Mouse (Mus musculus): Measurements from ENCODE around the gene Rbfox3. TPM values are rescaled to one million over a fixed set of nuclear protein-coding genes. Genes with fewer than 3 reads are reported as not detected.

The Rbfox3 gene
- polyA plus RNA-seq, 1 experiment from 2014 or later: 0.69 TPM

DNA sequence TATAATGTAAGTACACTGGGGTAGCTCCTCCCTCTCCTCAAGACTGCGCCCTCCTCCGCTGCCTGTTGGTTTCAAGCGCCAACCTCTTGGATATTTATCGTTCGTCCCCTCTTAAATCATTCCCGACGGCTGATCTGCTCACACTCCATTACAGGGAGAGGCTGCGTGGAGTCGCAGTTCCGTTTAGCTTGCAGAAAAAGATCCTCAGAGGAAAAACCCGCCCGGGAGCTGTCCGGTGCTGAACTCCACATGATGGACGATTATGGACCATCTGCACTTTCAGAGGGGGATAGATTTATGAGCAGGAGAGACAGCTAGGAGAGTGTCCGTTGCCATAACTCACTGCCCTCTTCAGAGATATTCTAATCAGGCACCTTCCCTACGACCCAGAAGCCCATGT is 226.0 kb downstream of the Rbfox3 start:
- 13% methylated on average over 16 of the region's 16 CpGs for WGBS (ENCODE audit: insufficient replicate concordance)
- Histone ChIP-seq H3K4me2 (no peak overlapping the region), H3K27ac (ENCODE audit: low read depth, low read length) (no peak overlapping the region), H3K9me3 (replicated peaks; ENCODE audit: control insufficient read depth, low read length) (no peaks in the 10 kb centered on the region), H3K9ac (ENCODE audit: low read depth, low read length) (no peak overlapping the region), H3K27me3 (ENCODE audit: control insufficient read depth, insufficient read depth, low read length) (peaks cover 12% of the 10 kb centered on the region), H3K36me3 (ENCODE audit: control insufficient read depth, insufficient read depth, low read length) (no peaks in the 10 kb centered on the region), H3K4me3 (ENCODE audit: low read depth, low read length) (no peak overlapping the region), H3K4me1 (ENCODE audit: control insufficient read depth, insufficient read depth, low read length) (no peaks in the 10 kb centered on the region)
- ATAC-seq (replicated peaks; ENCODE audit: insufficient number of reproducible peaks, low FRiP score, low TSS enrichment): no peak

DNA sequence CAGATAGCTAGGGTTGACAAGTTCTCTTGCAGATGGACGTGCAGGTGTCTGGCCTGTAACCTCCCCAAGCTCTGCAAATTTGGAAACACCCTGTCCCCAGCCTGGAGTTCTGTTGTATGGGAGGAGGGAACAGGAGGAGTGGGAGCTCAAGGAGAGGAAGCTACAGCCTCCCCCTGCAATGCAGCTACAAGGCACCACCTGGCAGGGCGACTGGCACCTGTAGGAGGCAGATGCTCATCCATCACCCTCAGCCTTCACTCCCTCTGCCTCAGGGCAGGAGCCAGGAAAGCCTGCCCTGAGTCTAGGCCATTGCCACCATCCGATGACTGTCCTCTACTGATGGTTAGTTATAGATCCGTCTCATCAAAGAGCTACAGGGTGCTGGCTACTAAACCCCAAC is 226.7 kb downstream of the Rbfox3 start:
- Histone ChIP-seq H3K27me3 (ENCODE audit: control insufficient read depth, insufficient read depth, low read length) (peaks cover 12% of the 10 kb centered on the region; the same call in 1 of the 2 replicates), H3K9ac (ENCODE audit: low read depth, low read length) (no peak overlapping the region), H3K27ac (ENCODE audit: low read depth, low read length) (no peak overlapping the region), H3K4me2 (no peak overlapping the region), H3K4me3 (ENCODE audit: low read depth, low read length) (no peak overlapping the region), H3K36me3 (ENCODE audit: control insufficient read depth, insufficient read depth, low read length) (no peaks in the 10 kb centered on the region), H3K9me3 (replicated peaks; ENCODE audit: control insufficient read depth, low read length) (no peaks in the 10 kb centered on the region), H3K4me1 (ENCODE audit: control insufficient read depth, insufficient read depth, low read length) (no peaks in the 10 kb centered on the region)
- no peak for ATAC-seq (replicated peaks; ENCODE audit: insufficient number of reproducible peaks, low FRiP score, low TSS enrichment)
- WGBS (ENCODE audit: insufficient replicate concordance): 63% methylated on average over 4 of the region's 4 CpGs

DNA sequence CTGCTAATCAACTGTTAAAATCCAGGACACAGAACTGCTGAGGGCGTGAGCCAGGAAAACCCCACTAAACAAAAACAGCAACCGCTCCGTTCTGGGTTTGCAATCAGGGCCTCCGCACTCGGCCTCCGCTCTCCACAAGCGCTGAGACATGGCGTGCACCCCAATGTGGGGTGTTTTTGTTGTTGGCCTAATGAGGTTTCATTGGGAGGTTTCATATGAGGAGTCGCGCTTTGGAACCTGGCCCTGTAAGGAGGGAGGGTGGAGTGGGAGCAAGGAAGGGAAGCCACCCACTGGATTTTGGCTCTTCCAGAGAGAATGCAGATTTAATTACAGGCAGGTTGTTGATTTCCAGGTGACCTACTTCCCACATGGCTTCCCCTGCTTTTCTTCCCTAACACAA is 230.7 kb downstream of the Rbfox3 start:
- no peak overlapping the region for H3K9ac ChIP-seq (ENCODE audit: low read depth, low read length)
- no peaks in the 10 kb centered on the region for H3K9me3 ChIP-seq (replicated peaks; ENCODE audit: control insufficient read depth, low read length)
- H3K27me3 ChIP-seq (ENCODE audit: control insufficient read depth, insufficient read depth, low read length): peaks cover 29% of the 10 kb centered on the region
- no peak for ATAC-seq (replicated peaks; ENCODE audit: insufficient number of reproducible peaks, low FRiP score, low TSS enrichment)
- no peaks in the 10 kb centered on the region for H3K36me3 ChIP-seq (ENCODE audit: control insufficient read depth, insufficient read depth, low read length)
- H3K27ac ChIP-seq (ENCODE audit: low read depth, low read length): no peak overlapping the region
- WGBS (ENCODE audit: insufficient replicate concordance): 77% methylated on average over 10 of the region's 10 CpGs
- H3K4me3 ChIP-seq (ENCODE audit: low read depth, low read length): no peak overlapping the region
- H3K4me2 ChIP-seq: no peak overlapping the region
- no peaks in the 10 kb centered on the region for H3K4me1 ChIP-seq (ENCODE audit: control insufficient read depth, insufficient read depth, low read length)

DNA sequence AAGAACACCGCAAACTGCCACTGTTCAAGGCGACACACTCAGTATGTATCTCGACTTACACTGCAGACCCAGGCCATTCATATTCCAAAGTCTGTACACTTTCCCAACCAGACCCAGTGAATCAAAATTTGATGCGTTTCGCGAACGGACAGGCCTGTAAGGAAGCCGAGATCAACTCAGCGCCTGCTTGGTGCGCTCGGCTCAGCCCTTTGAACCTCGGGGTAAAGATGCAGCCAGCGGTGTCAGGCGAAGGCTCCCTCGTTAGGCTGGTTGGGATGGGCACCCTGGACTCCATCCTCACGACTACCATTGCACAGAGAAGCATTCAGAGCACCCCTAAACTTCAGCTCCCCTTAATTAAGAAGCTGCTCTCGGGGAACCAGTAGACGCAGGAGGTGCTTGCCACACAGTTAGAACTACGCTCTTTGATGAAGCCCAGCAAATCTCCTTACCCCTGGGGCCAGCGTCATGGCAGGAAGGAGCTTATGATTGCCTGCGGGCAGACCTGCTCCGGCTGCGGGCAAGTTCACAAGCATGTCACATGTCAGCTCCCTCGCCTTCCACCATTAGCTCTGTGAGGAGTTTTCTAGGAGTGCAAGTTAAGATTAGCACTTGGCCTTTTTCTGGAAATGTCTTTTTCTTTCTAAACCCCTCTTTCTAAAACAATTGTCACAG is 231.5 kb downstream of the Rbfox3 start:
- peaks cover 24% of the 10 kb centered on the region for H3K27me3 ChIP-seq (ENCODE audit: control insufficient read depth, insufficient read depth, low read length)
- ATAC-seq (replicated peaks; ENCODE audit: insufficient number of reproducible peaks, low FRiP score, low TSS enrichment): no peak
- H3K36me3 ChIP-seq (ENCODE audit: control insufficient read depth, insufficient read depth, low read length): no peaks in the 10 kb centered on the region
- 72% methylated on average over 24 of the region's 24 CpGs for WGBS (ENCODE audit: insufficient replicate concordance)
- no peak overlapping the region for H3K27ac ChIP-seq (ENCODE audit: low read depth, low read length)
- H3K4me2 ChIP-seq: no peak overlapping the region
- H3K9ac ChIP-seq (ENCODE audit: low read depth, low read length): no peak overlapping the region
- no peaks in the 10 kb centered on the region for H3K9me3 ChIP-seq (replicated peaks; ENCODE audit: control insufficient read depth, low read length)
- no peak overlapping the region for H3K4me3 ChIP-seq (ENCODE audit: low read depth, low read length)
- no peaks in the 10 kb centered on the region for H3K4me1 ChIP-seq (ENCODE audit: control insufficient read depth, insufficient read depth, low read length)

DNA sequence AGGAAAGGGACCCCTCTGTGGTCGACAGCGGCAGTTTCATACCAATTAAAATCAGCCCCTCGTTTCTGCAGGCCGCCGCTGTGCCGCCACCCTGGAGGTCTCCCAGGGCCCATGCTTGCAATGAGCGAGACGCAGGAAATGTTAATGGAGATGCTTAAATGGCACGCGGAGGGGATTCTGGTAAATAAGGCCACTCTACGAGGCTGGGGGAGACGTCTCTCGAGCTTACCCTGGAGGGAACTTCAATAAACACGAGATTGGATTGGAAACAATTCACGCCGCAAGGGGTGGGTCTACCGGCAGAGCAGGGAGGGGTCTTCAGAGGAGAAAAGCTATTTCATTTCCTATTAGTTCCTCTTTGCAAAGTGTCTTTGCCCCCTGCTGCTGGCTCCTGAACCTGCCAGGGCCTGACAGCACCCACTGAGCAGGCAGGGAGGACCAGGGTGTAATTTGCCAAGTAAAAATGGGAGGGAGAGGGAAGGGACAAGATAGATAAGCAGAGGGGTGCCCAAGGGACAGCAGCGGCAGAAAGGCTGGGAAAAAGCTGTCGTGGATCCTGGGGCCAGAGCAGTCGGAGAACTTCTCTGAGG is 232.8 kb downstream of the Rbfox3 start:
- Histone ChIP-seq H3K9ac (ENCODE audit: low read depth, low read length) (no peak overlapping the region), H3K36me3 (ENCODE audit: control insufficient read depth, insufficient read depth, low read length) (no peaks in the 10 kb centered on the region), H3K9me3 (replicated peaks; ENCODE audit: control insufficient read depth, low read length) (no peaks in the 10 kb centered on the region), H3K27me3 (ENCODE audit: control insufficient read depth, insufficient read depth, low read length) (peaks cover 25% of the 10 kb centered on the region), H3K4me2 (no peak overlapping the region), H3K4me3 (ENCODE audit: low read depth, low read length) (no peak overlapping the region), H3K4me1 (ENCODE audit: control insufficient read depth, insufficient read depth, low read length) (no peaks in the 10 kb centered on the region), H3K27ac (ENCODE audit: low read depth, low read length) (no peak overlapping the region)
- 27% methylated on average over 20 of the region's 20 CpGs for WGBS (ENCODE audit: insufficient replicate concordance)
- no peak for ATAC-seq (replicated peaks; ENCODE audit: insufficient number of reproducible peaks, low FRiP score, low TSS enrichment)

DNA sequence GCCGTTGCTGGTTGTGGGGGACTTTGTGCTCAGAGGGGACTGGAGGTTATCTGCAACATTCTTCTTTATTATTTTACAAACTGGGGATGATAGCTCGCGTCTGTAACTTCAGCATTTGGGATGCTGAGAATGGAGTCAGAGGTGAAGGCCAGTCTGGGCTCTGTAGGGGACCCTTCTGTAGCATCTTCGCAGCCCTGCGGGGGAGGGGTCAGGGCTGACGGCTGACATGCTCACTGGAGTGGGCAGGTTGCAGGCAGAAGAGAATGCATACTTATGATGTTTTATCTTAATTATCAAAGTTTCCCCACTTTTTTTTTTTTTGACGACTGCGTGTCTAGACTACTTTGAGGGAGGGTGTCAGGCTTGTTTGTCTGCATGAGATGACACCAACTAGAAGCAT is 234.1 kb downstream of the Rbfox3 start:
- no peaks in the 10 kb centered on the region for H3K4me1 ChIP-seq (ENCODE audit: control insufficient read depth, insufficient read depth, low read length)
- WGBS (ENCODE audit: insufficient replicate concordance): 54% methylated on average over 8 of the region's 8 CpGs
- no peak overlapping the region for H3K27ac ChIP-seq (ENCODE audit: low read depth, low read length)
- no peak overlapping the region for H3K4me3 ChIP-seq (ENCODE audit: low read depth, low read length)
- no peaks in the 10 kb centered on the region for H3K36me3 ChIP-seq (ENCODE audit: control insufficient read depth, insufficient read depth, low read length)
- H3K27me3 ChIP-seq (ENCODE audit: control insufficient read depth, insufficient read depth, low read length): peaks cover 26% of the 10 kb centered on the region
- no peak for ATAC-seq (replicated peaks; ENCODE audit: insufficient number of reproducible peaks, low FRiP score, low TSS enrichment)
- H3K9ac ChIP-seq (ENCODE audit: low read depth, low read length): no peak overlapping the region
- H3K9me3 ChIP-seq (replicated peaks; ENCODE audit: control insufficient read depth, low read length): no peaks in the 10 kb centered on the region
- no peak overlapping the region for H3K4me2 ChIP-seq

DNA sequence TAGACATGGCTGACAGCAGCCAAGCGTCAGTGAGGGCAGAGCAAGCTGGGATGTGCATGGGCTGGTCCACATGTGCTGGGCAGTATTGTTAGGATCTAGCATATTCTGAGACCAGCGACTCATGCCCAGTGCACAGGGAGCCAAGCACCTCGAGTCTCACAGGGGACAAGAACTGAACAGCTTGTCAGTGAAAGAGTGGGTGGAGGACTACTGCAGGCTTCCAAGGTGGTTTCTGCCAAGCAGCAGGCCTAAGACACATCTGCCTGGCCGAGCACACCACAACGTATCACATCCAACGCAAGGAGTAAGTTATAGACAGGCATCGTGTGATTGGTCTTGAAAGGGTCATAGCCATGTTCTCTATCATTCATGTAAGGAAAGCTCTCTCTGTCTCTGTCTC is 235.0 kb downstream of the Rbfox3 start:
- peaks cover 24% of the 10 kb centered on the region for H3K27me3 ChIP-seq (ENCODE audit: control insufficient read depth, insufficient read depth, low read length)
- WGBS (ENCODE audit: insufficient replicate concordance): 76% methylated on average over 7 of the region's 7 CpGs
- no peak for ATAC-seq (replicated peaks; ENCODE audit: insufficient number of reproducible peaks, low FRiP score, low TSS enrichment)

DNA sequence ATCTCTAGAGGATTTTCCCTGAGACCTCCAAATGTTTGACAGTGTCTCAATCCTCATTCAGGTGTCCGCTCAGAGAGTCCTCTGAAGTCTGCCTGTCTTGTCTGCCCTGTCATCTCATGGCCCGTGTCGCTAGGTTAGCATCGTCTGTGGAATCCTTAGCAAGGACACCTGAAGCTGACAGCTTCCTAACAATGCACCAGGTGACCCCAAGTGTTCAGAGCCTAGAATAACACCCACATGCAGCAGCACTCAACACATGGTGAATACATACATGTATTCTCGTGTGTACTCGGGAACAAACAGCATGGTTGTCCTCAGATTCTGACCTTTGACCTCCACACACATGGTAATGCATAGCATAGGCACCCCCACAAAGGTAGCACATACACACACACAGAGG is 239.4 kb downstream of the Rbfox3 start:
- ATAC-seq (replicated peaks; ENCODE audit: insufficient number of reproducible peaks, low FRiP score, low TSS enrichment): no peak
- H3K27me3 ChIP-seq (ENCODE audit: control insufficient read depth, insufficient read depth, low read length): 0 out of 2 replicates have a peak, but pooled peaks cover 5% of the 10 kb centered on the region
- H3K36me3 ChIP-seq (ENCODE audit: control insufficient read depth, insufficient read depth, low read length): no peaks in the 10 kb centered on the region
- H3K4me3 ChIP-seq (ENCODE audit: low read depth, low read length): no peak overlapping the region
- no peaks in the 10 kb centered on the region for H3K9me3 ChIP-seq (replicated peaks; ENCODE audit: control insufficient read depth, low read length)
- H3K27ac ChIP-seq (ENCODE audit: low read depth, low read length): no peak overlapping the region
- WGBS (ENCODE audit: insufficient replicate concordance): 70% methylated on average over 6 of the region's 6 CpGs
- H3K4me2 ChIP-seq: no peak overlapping the region
- no peak overlapping the region for H3K9ac ChIP-seq (ENCODE audit: low read depth, low read length)
- H3K4me1 ChIP-seq (ENCODE audit: control insufficient read depth, insufficient read depth, low read length): no peaks in the 10 kb centered on the region

More for the DNA sequence above, 235.0 kb downstream of the Rbfox3 start:
- Histone ChIP-seq H3K4me2 (no peak overlapping the region), H3K9me3 (replicated peaks; ENCODE audit: control insufficient read depth, low read length) (no peaks in the 10 kb centered on the region), H3K4me1 (ENCODE audit: control insufficient read depth, insufficient read depth, low read length) (no peaks in the 10 kb centered on the region), H3K27ac (ENCODE audit: low read depth, low read length) (no peak overlapping the region), H3K4me3 (ENCODE audit: low read depth, low read length) (no peak overlapping the region), H3K36me3 (ENCODE audit: control insufficient read depth, insufficient read depth, low read length) (no peaks in the 10 kb centered on the region), H3K9ac (ENCODE audit: low read depth, low read length) (no peak overlapping the region)

DNA sequence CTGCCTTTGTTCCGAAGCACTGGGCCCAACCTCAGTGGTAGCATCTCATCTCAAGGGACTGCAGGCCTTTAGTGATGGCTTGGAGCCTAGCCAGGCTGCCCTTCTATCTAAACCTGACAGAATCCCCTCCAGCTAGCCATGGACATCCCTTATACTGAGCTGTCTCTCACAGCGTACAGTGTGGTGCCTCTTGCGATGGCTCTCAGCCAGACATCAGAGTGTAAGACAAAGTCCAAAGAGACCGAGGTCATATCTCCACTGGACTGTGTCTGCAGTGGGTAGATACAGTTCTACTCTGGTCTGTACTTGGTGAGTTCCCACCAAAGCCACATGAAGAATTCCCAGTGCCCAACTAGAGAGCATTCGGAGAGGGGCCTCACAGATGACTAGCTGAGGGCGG is 240.2 kb downstream of the Rbfox3 start:
- Histone ChIP-seq H3K9me3 (replicated peaks; ENCODE audit: control insufficient read depth, low read length) (no peaks in the 10 kb centered on the region), H3K27ac (ENCODE audit: low read depth, low read length) (no peak overlapping the region), H3K4me3 (ENCODE audit: low read depth, low read length) (no peak overlapping the region), H3K9ac (ENCODE audit: low read depth, low read length) (no peak overlapping the region), H3K27me3 (ENCODE audit: control insufficient read depth, insufficient read depth, low read length) (0 out of 2 replicates have a peak, but pooled peaks cover 5% of the 10 kb centered on the region), H3K4me2 (no peak overlapping the region), H3K4me1 (ENCODE audit: control insufficient read depth, insufficient read depth, low read length) (no peaks in the 10 kb centered on the region), H3K36me3 (ENCODE audit: control insufficient read depth, insufficient read depth, low read length) (no peaks in the 10 kb centered on the region)
- 73% methylated on average over 6 of the region's 6 CpGs for WGBS (ENCODE audit: insufficient replicate concordance)
- no peak for ATAC-seq (replicated peaks; ENCODE audit: insufficient number of reproducible peaks, low FRiP score, low TSS enrichment)
